Mouse (Mus musculus) gastrocnemius, postnatal 36 days (tissue): ENCODE data around the gene Med29. TPM values are rescaled to one million over a fixed set of nuclear protein-coding genes. Genes with fewer than 3 reads are reported as not detected.

ENCODE experiments used
- DNase-seq, 2 experiments: peaks; one replicate each; pipeline ENCODE4 v3.0.0; 2022
- intact Hi-C: fragments of 180-260 bp; cut with DNase I; formaldehyde crosslinking; loops from one replicate; pipeline ENCODE4 v1.15.1; 2025
- total RNA-seq, 2 experiments: library from RNA; stranded (reverse); gene quantifications; 2 replicates each; pipeline ENCODE4 v1.2.3; 2021

Med29 gene
- total RNA-seq, 2 experiments from 2014 or later, result 19.1 to 22.1 TPM

GRCm38 (mm10) chr7:28357984-28358383 lies 34.5 kb downstream of the Med29 start:
- DNase-seq, result no peak
- intact Hi-C loops, result no loop called here

GRCm38 (mm10) chr7:28356981-28357380 lies 35.5 kb downstream of the Med29 start:
- DNase-seq, result no peak
- intact Hi-C loops, result no loop called here

- intact Hi-C loops, result no loop called here
- no peak for DNase-seq
Observed at GRCm38 (mm10) chr7:28355221-28355620, 37.3 kb downstream of the Med29 start.

GRCm38 (mm10) chr7:28354596-28354995 lies 37.9 kb downstream of the Med29 start:
- intact Hi-C loops, result no loop called here
- no peak for DNase-seq

- intact Hi-C loops, result no loop called here
- DNase-seq, result no peak
Observed at GRCm38 (mm10) chr7:28354113-28354581, 38.4 kb downstream of the Med29 start.

GRCm38 (mm10) chr7:28353267-28353666 lies 39.2 kb downstream of the Med29 start:
- intact Hi-C loops, result no loop called here
- DNase-seq, result no peak

GRCm38 (mm10) chr7:28351676-28352191 lies 40.8 kb downstream of the Med29 start:
- no peak for DNase-seq
- intact Hi-C loops, result no loop called here

- intact Hi-C loops, result no loop called here
Observed at GRCm38 (mm10) chr7:28350155-28350883, 42.2 kb downstream of the Med29 start, which contains the start of gene Rps16. Gene Rps16 (plus strand): TSS chr7:28350652.

GRCm38 (mm10) chr7:28348601-28349000 lies 43.9 kb downstream of the Med29 start:
- intact Hi-C loops, result loop anchor here (5.0 kb wide), 1 partner anchor 71 kb away; the partner anchor contains the start of gene Eid2b
- DNase-seq, result no peak

More at GRCm38 (mm10) chr7:28350155-28350883, 42.2 kb downstream of the Med29 start, which contains the start of gene Rps16:
- peak; percentile 97 to 98 for DNase-seq

- no peak for DNase-seq
- intact Hi-C loops, result loop anchor here (5.0 kb wide), 1 partner anchor 70 kb away; the partner anchor contains the start of gene Eid2b
Observed at GRCm38 (mm10) chr7:28347746-28348145, 44.8 kb downstream of the Med29 start.

- DNase-seq, result peak in 1 of 2 experiments; percentile 49
- intact Hi-C loops, result loop anchor here (5.0 kb wide), 1 partner anchor 67 kb away; the partner anchor contains the start of gene Eid2b
Observed at GRCm38 (mm10) chr7:28344637-28345036, 47.9 kb downstream of the Med29 start.

GRCm38 (mm10) chr7:28341381-28341780 lies 51.1 kb downstream of the Med29 start:
- DNase-seq, result no peak
- intact Hi-C loops, result no loop called here

GRCm38 (mm10) chr7:28339213-28339917 lies 53.1 kb downstream of the Med29 start:
- intact Hi-C loops, result no loop called here
- DNase-seq, result peak; percentile 51 to 52

GRCm38 (mm10) chr7:28338108-28338998 lies 54.2 kb downstream of the Med29 start, which contains the start of gene Supt5:
Gene Supt5 (minus strand): TSS chr7:28338746.
- intact Hi-C loops, result no loop called here

More at GRCm38 (mm10) chr7:28338108-28338998, 54.2 kb downstream of the Med29 start, which contains the start of gene Supt5:
- DNase-seq, result peak; percentile 93 to 97

Other genes with a start within 250 kb of the Med29 start
- gene Fbl, start 223.0 kb downstream of the Med29 start, total RNA-seq, result 10 to 100 TPM; 18.8 to 22.9 TPM
- 10 to 100 TPM; 82.4 to 90.6 TPM for gene Dyrk1b, start 213.2 kb downstream of the Med29 start, total RNA-seq
- 1 to 10 TPM; 4.9 to 6.3 TPM for gene Eid2, start 124.8 kb downstream of the Med29 start, total RNA-seq
- 1 to 10 TPM; 5.2 to 5.9 TPM for gene Eid2b, start 115.0 kb downstream of the Med29 start, total RNA-seq
- gene Selenov, start 101.5 kb downstream of the Med29 start, total RNA-seq, result not detected
- not detected for gene Dll3, start 90.5 kb downstream of the Med29 start, total RNA-seq
- 10 to 100 TPM; 41.9 to 42.5 TPM for gene Timm50, start 80.6 kb downstream of the Med29 start, total RNA-seq
- gene Supt5, start 54.0 kb downstream of the Med29 start, total RNA-seq, result 10 to 100 TPM; 52.0 to 61.4 TPM
- gene Rps16, start 42.1 kb downstream of the Med29 start, total RNA-seq, result 100 to 1,000 TPM; 298 to 415 TPM
- 1 to 10 TPM; 4.7 to 7.8 TPM for gene Plekhg2, start 20.1 kb downstream of the Med29 start, total RNA-seq
- gene Zfp36, start 12.5 kb downstream of the Med29 start, total RNA-seq, result 10 to 100 TPM in 1 of 2 experiments, 1 to 10 TPM in 1; 6.1 to 20.5 TPM
- gene Paf1, start 243 bp upstream of the Med29 start, total RNA-seq, result 10 to 100 TPM; 27.0 to 27.6 TPM
- 1 to 10 TPM; 2.2 to 4.4 TPM for gene Gmfg, start 44.7 kb upstream of the Med29 start, total RNA-seq
- under 1 TPM; 0.20 to 0.30 TPM for gene Lrfn1, start 59.3 kb upstream of the Med29 start, total RNA-seq
- gene Ifnl2, start 117.7 kb upstream of the Med29 start, total RNA-seq, result not detected
- gene Ifnl3, start 130.1 kb upstream of the Med29 start, total RNA-seq, result not detected
- not detected for gene Sycn, start 148.2 kb upstream of the Med29 start, total RNA-seq
- not detected for gene Nccrp1, start 154.5 kb upstream of the Med29 start, total RNA-seq
- gene Samd4b, start 205.4 kb upstream of the Med29 start, total RNA-seq, result 10 to 100 TPM; 11.6 to 13.9 TPM
- 1 to 10 TPM; 1.8 to 2.5 TPM for gene Pak4, start 205.5 kb upstream of the Med29 start, total RNA-seq
- gene Acp7, start 238.6 kb upstream of the Med29 start, total RNA-seq, result not detected